Mouse (Mus musculus) midbrain, embryonic 12.5 days (tissue): ENCODE measurements around the gene Oas1h. TPM values are rescaled to one million over a fixed set of nuclear protein-coding genes. Genes with fewer than 3 reads are reported as not detected.
"Not testable (repeated sequence)": the region's sequence is repeated elsewhere in the genome, so short reads cannot be mapped to it uniquely, and the experiment has no call there.

Source experiments
- ATAC-seq: fragments of 200-750 bp; cut with Nextera tagmentation; 2 replicates; pipeline ENCODE4 v1.8.0; 2017; ENCODE audit warnings: low read depth, moderate TSS enrichment, moderate library complexity; ENCODE audit not compliant: low FRiP score
- H3K27ac ChIP-seq: fragments of 300-500 bp; sonication (generic); replicated peaks from 2 replicates; pipeline ENCODE4 v1.5.1; 2016; ENCODE audit warnings: mild to moderate bottlenecking
- H3K27me3 ChIP-seq: fragments of 300-500 bp; sonication (generic); 2 replicates; pipeline ENCODE4 v1.6.1; 2016; ENCODE audit warnings: mild to moderate bottlenecking
- H3K36me3 ChIP-seq: fragments of 300-500 bp; sonication (generic); 2 replicates; pipeline ENCODE4 v1.6.1; 2016
- H3K4me1 ChIP-seq: fragments of 300-500 bp; sonication (generic); 2 replicates; pipeline ENCODE4 v1.6.1; 2016
- H3K4me2 ChIP-seq: fragments of 300-500 bp; sonication (generic); replicated peaks from 2 replicates; pipeline ENCODE4 v1.6.1; 2016; ENCODE audit warnings: mild to moderate bottlenecking, moderate library complexity
- H3K4me3 ChIP-seq: fragments of 300-500 bp; sonication (generic); 2 replicates; pipeline ENCODE4 v1.5.1; 2016; ENCODE audit warnings: mild to moderate bottlenecking
- H3K9ac ChIP-seq: fragments of 300-500 bp; sonication (generic); replicated peaks from 2 replicates; pipeline ENCODE4 v1.6.1; 2016; ENCODE audit warnings: mild to moderate bottlenecking, moderate library complexity
- H3K9me3 ChIP-seq: fragments of 300-500 bp; sonication (generic); 2 replicates; pipeline ENCODE4 v1.6.1; 2016; ENCODE audit warnings: mild to moderate bottlenecking
- WGBS: fragments of 180-500 bp; shearing (Covaris S2); methylation state at CpG from one replicate; pipeline ENCODE4 v1.1.7; 2016; 5-methylcytosine and 5-hydroxymethylcytosine counted together
- polyA plus RNA-seq: library from polyadenylated mRNA; unstranded; fragments of >200 nt; fragmentation: Nextera tagmentation; extraction: Ambion mirVana; gene quantifications from 2 replicates; pipeline ENCODE4 v1.2.1, GENCODE M21; 2016

Oas1h gene
- polyA plus RNA-seq, 1 experiment from 2014 or later: not detected

GRCm38 (mm10) chr5:120859241-120859640 lies 2.0 kb upstream of the Oas1h start:
- Histone ChIP-seq H3K9me3 (peaks cover 6% of the 10 kb centered on the region), H3K4me1 (no peaks in the 10 kb centered on the region), H3K9ac (no peak overlapping the region), H3K4me2 (no peak overlapping the region), H3K27me3 (no peaks in the 10 kb centered on the region), H3K4me3 (no peak overlapping the region), H3K27ac (no peak overlapping the region), H3K36me3 (no peaks in the 10 kb centered on the region)
- WGBS: 67% methylated on average over 2 of the region's 2 CpGs
- ATAC-seq: no peak

GRCm38 (mm10) chr5:120865336-120865860 lies 4.2 kb downstream of the Oas1h start:
- Histone ChIP-seq H3K27me3 (no peaks in the 10 kb centered on the region), H3K4me3 (no peak overlapping the region), H3K9me3 (no peaks in the 10 kb centered on the region), H3K9ac (no peak overlapping the region), H3K4me2 (no peak overlapping the region), H3K4me1 (no peaks in the 10 kb centered on the region; the same call in 1 of the 2 replicates), H3K36me3 (no peaks in the 10 kb centered on the region), H3K27ac (no peak overlapping the region)
- WGBS: 71% methylated on average over 3 of the region's 3 CpGs
- ATAC-seq: no peak

- 86% methylated on average over 7 of the region's 7 CpGs for WGBS
Observed at GRCm38 (mm10) chr5:120869436-120870015, 8.3 kb downstream of the Oas1h start.

DNA sequence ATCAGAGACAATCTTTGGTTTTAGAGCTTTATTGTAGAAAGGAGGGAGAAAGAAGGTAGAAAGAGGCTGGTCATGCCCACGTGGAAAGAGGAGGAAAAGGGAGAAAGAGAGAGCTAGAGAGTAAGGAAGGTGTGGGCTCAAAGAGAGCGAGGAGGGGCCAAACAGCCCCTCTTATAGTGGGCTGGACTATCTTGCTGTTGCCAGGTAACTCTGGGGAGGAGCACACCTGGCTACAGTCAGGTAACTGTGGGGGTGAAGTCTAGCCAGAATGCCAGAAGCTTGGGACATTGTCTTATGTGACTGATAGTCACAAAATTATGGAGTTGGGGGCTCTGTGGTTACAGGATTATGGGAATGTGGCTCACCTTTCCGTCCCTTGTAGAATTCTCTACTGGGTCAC lies 8.9 kb downstream of the Oas1h start:
- Histone ChIP-seq H3K36me3 (no peaks in the 10 kb centered on the region), H3K4me3 (no peak overlapping the region), H3K4me1 (no peaks in the 10 kb centered on the region; the same call in 1 of the 2 replicates), H3K27me3 (no peaks in the 10 kb centered on the region), H3K9ac (no peak overlapping the region), H3K27ac (no peak overlapping the region), H3K4me2 (no peak overlapping the region), H3K9me3 (no peaks in the 10 kb centered on the region)
- ATAC-seq: no peak
- 58% methylated on average over 3 of the region's 3 CpGs for WGBS

More at GRCm38 (mm10) chr5:120869436-120870015, 8.3 kb downstream of the Oas1h start:
- H3K9me3 ChIP-seq: no peaks in the 10 kb centered on the region
- no peak for ATAC-seq
- no peaks in the 10 kb centered on the region for H3K36me3 ChIP-seq
- H3K27me3 ChIP-seq: no peaks in the 10 kb centered on the region
- no peak overlapping the region for H3K27ac ChIP-seq
- no peak overlapping the region for H3K9ac ChIP-seq
- no peak overlapping the region for H3K4me3 ChIP-seq
- no peak overlapping the region for H3K4me2 ChIP-seq
- no peaks in the 10 kb centered on the region; the same call in 1 of the 2 replicates for H3K4me1 ChIP-seq

- ATAC-seq: no peak
- H3K9me3 ChIP-seq: no peaks in the 10 kb centered on the region
- H3K9ac ChIP-seq: no peak overlapping the region
- no peaks in the 10 kb centered on the region for H3K36me3 ChIP-seq
- no peaks in the 10 kb centered on the region for H3K27me3 ChIP-seq
- 87% methylated on average over 7 of the region's 7 CpGs for WGBS
- no peaks in the 10 kb centered on the region; the same call in 1 of the 2 replicates for H3K4me1 ChIP-seq
- H3K27ac ChIP-seq: no peak overlapping the region
- H3K4me2 ChIP-seq: no peak overlapping the region
- no peak overlapping the region for H3K4me3 ChIP-seq
Observed at GRCm38 (mm10) chr5:120870782-120871181, 9.6 kb downstream of the Oas1h start.

GRCm38 (mm10) chr5:120871469-120871868 lies 10.2 kb downstream of the Oas1h start:
- Histone ChIP-seq H3K9ac (no peak overlapping the region), H3K4me3 (no peak overlapping the region), H3K4me2 (no peak overlapping the region), H3K27ac (no peak overlapping the region), H3K27me3 (no peaks in the 10 kb centered on the region), H3K9me3 (no peaks in the 10 kb centered on the region), H3K36me3 (no peaks in the 10 kb centered on the region), H3K4me1 (no peaks in the 10 kb centered on the region; the same call in 1 of the 2 replicates)
- 60% methylated on average over 2 of the region's 2 CpGs for WGBS
- no peak for ATAC-seq

DNA sequence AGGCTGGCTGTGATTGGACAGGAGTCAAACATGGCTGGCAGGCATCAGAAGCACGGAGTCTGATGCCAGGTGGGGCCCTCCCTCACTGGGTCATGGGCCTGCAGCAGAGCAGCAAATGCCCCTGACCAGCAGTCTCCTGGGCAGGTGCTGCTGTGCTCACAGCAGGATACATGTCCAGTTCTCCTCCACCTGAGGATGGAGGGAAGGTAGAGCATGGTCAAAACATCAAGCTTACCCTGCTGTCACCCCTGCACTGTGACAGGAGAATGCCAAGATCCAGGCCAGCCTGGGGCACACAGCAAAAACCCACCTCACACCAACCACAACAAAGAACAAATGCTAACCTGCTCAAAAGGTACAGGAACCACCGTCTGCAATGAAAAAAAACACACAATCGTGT lies 15.6 kb downstream of the Oas1h start:
- ATAC-seq: not testable (repeated sequence)

DNA sequence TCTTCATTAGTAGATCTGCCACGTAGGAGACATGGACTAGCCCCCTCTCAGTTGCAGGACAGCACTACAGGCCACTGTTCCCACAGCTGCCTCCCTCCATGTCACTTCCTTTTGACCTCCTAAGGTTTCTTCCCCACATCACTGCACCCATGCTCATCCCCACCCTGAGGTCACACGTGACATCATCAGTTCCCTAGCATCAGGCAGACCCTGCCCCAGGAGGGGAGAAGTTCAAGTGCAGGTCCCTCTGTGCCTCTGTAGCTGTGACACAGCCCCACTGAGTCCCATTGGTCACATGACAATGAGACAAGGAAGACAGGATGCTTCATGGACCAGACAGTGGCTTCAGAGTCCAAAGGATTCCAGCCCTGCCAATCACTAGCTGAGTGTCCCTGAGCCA lies 16.2 kb downstream of the Oas1h start:
- H3K4me2 ChIP-seq, H3K4me1 ChIP-seq, H3K27ac ChIP-seq, H3K9me3 ChIP-seq, H3K27me3 ChIP-seq, H3K9ac ChIP-seq, H3K4me3 ChIP-seq, H3K36me3 ChIP-seq, ATAC-seq: not testable (repeated sequence)
- WGBS: 89% methylated on average over 2 of the region's 2 CpGs

More for the DNA sequence above, 15.6 kb downstream of the Oas1h start:
- not testable (repeated sequence) for H3K27me3 ChIP-seq, H3K4me1 ChIP-seq, H3K27ac ChIP-seq, H3K9me3 ChIP-seq, H3K9ac ChIP-seq, H3K4me3 ChIP-seq, H3K4me2 ChIP-seq, H3K36me3 ChIP-seq
- whole genome bisulfite sequencing: 76% methylated on average over 2 of the region's 3 CpGs

GRCm38 (mm10) chr5:120878803-120879202 lies 17.6 kb downstream of the Oas1h start:
- H3K9ac ChIP-seq, H3K36me3 ChIP-seq, H3K4me3 ChIP-seq, H3K4me1 ChIP-seq, H3K9me3 ChIP-seq, ATAC-seq, H3K27me3 ChIP-seq, H3K4me2 ChIP-seq, H3K27ac ChIP-seq: not testable (repeated sequence)
- 63% methylated on average over 2 of the region's 2 CpGs for WGBS

DNA sequence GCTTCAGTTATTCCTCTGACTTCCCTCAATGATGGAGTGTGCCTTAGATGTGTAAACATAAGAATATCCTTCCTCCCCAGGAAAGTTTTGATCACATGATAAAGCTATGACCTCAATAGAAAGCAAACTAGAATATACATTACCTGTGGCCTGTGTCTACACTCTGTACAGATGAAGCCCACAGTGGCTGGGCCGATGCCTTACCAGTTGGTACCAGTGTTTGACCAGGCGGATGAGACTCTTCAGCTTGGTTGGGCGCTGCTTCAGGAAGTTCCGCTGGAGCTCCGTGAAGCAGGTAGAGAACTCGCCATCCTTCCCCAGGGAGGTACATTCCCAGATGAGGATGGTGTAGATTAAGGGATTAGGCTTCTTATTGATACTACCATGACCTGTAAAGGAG lies 20.5 kb downstream of the Oas1h start:
- H3K36me3 ChIP-seq, H3K4me1 ChIP-seq, H3K27ac ChIP-seq, H3K4me2 ChIP-seq, ATAC-seq, H3K9ac ChIP-seq, H3K9me3 ChIP-seq, H3K4me3 ChIP-seq, H3K27me3 ChIP-seq: not testable (repeated sequence)
- 89% methylated on average over 6 of the region's 6 CpGs for WGBS

DNA sequence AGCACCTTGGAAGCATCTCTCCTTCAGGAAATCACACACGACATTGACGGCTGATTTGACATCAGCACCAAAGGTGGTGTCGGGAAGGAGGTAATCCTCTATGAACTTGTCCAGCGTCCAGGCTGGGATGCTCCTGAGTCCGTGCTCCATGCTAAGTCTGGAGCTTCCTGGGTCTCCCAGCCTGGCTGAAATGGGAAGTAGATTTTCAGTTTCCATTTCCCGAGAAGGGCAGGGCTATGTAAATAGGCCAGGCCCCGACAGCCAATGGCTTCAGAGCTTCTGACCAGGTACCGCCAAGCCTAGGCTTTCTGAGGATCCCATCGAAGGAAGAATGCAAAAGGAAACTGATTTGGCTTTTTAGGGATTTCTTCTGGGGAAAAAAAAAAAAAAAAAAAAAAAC lies 26.2 kb downstream of the Oas1h start, which contains the start of gene Oas1g:
Gene Oas1g (minus strand): TSS at position 201 of the 400 bp plus-strand sequence.
- ATAC-seq, H3K4me2 ChIP-seq, H3K36me3 ChIP-seq, H3K27ac ChIP-seq, H3K9me3 ChIP-seq, H3K9ac ChIP-seq, H3K27me3 ChIP-seq, H3K4me3 ChIP-seq, H3K4me1 ChIP-seq: not testable (repeated sequence)
- WGBS: 23% methylated on average over 5 of the region's 9 CpGs

DNA sequence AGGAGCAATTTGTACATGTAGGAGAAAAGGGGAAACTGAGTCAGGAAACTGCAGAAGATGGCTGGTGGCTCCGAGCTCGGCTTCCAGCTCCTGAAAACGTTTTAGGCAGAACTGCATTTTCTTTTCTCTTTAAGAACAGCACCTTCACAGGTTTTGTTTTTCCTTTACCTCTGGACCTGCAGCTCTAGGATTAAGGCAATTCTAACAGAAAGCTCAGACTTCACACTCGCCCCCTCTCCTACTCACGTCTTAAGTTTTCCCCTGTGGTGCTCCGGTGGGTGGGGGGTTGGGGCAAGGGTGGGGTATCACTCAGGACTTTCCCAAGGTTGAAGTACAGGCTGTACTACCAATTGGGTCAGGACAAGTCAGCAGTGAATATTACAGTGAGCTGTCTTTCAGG lies 26.6 kb downstream of the Oas1h start:
- Histone ChIP-seq H3K27me3 (no peaks in the 10 kb centered on the region), H3K4me2 (no peak overlapping the region), H3K4me3 (no peak overlapping the region), H3K4me1 (no peaks in the 10 kb centered on the region), H3K27ac (no peak overlapping the region), H3K9me3 (no peaks in the 10 kb centered on the region), H3K9ac (no peak overlapping the region), H3K36me3 (no peaks in the 10 kb centered on the region)
- 60% methylated on average over 6 of the region's 6 CpGs for WGBS
- no peak for ATAC-seq
